Mouse (Mus musculus) c-Kit-positive CD71-positive TER-119-negative erythroid progenitor cells, embryonic 14.5 days (primary cell): ENCODE measurements around the gene Ralgapa2.

Experiments
- DNase-seq: peaks from one replicate; pipeline ENCODE4 v3.0.0-alpha.2; 2013; ENCODE audit warnings: low read depth

Gene Ralgapa2

DNA sequence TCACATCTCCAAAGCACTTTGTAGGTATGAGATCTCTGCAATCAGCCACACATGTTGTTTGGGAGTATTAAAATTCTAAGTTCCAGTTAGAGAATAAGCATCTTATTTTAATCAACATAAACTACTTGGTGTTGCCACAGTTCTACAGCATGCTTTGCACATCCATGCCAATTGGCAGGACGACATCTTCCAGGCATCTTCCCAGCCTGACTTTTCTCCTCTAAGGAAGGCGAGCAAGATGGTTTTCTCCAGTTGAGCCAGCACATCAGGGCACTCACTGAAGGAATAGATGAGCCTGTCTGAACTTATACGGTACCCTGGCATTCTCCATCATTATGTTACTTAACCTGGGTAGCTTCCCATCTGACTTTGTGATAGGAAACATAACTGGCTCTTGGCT, 83.4 kb downstream of the Ralgapa2 start:
- no peak for DNase-seq

DNA sequence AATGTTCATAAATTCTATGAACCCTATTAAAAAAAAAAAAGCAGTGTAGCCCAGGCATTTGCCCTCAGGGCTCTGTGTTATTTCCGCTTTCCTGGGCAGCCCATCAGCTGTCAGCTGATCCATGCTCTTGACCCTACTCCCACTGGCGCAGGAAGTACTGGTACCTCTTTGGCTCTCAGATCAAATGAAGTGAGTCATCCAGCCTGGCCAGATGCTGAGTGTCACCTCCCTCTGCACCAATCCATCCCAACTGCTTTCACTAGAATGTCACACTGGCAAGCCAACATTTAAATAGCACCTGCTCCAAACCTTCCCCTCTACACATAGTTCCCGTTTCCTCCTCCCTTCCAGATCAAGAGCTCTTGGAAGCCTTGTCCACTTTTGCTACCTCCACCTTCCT, 84.8 kb downstream of the Ralgapa2 start:
- DNase-seq: no peak

DNA sequence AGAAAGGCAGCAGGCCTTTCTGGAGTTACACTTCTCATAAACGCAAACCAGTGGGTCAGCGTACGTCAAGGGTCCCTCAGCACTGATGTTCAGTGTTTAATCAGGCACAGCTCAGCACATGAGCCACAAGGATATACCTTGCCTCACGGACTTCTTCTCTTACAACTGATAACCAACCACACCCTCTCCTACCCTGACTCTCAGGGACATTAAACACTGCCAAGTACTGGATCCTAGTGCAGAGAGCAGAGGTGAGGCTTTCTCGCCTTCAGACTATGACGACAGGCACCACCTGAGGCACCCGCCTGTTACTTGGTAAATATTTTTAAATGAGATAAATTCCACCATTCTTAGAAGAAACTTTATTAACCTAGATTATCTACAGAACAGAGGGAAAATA, 85.8 kb downstream of the Ralgapa2 start:
- DNase-seq: no peak

DNA sequence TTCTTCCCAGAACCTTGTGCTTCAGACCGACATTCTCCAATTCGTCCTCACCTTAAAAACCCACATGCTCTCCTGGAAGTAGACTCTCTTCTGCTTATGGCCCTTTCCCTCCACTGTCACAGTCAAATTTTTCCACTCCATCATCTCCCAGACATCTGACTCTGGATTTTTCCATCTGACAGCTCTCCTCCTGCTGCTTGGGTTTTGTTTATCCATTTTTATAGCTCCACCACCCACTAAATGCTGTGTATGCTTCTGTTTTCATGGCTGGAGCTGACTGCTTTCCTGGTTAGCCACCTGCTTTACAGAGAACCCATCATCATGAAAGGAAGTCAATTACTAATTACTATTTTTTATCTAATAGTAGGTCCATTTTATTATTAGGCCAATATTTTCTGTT, 86.9 kb downstream of the Ralgapa2 start:
- no peak for DNase-seq

DNA sequence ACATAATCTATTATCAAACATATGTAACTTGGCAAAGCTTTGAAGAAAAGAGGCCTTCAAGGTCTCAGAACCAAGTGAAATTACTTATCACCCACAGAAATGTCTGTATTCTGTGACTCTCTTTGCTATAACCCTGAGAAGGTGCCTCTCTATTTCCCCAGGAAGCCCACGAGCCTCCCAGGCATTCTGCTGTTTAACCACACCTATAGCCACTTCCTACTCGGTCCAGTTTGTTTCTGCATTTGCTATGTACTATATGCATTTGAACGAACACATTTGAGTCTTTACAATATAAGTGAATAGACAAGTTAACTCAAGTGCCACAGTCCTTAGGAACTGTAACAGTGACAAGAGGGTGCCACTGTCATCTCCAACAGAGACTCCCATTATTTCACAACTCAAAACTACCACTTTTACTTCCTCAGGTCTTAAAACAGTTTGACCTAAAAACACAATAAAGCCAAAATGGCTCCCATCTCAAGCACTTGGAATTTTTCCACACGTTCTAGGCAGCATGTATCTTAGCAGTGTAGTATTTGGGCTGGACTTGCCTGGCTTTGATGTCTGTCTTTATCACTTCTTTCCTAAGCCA, 88.3 kb downstream of the Ralgapa2 start:
- no peak for DNase-seq

DNA sequence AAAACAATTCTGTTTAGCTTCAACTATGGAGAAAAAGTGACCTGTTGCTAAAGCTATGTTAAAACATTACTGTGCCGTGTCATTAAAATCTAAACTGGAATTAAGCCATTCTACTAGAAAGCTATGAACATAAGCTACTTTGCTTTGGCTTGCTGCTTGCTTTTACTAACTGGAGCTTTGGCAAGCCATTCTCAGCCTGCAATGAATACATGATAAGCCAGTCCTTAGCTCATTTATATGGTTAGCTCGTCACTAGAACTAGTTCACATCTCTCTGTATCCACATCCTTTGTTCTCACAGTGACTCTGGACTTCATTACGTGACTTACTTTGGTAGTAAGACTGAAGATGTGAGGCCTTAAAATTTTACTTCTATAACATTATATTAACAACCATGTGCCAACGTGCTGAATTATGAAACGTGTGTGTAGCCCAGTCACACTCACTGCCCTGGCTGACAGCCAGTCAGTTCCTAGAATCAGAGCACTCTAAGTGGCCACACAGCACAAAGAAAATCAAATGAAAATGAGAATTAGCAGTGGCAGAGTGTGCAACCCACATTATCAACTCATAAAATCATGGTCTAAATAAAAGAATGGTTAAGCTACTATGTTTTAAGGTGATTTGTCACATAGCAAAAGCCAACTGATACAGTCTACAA, 89.0 kb downstream of the Ralgapa2 start:
- DNase-seq: no peak

DNA sequence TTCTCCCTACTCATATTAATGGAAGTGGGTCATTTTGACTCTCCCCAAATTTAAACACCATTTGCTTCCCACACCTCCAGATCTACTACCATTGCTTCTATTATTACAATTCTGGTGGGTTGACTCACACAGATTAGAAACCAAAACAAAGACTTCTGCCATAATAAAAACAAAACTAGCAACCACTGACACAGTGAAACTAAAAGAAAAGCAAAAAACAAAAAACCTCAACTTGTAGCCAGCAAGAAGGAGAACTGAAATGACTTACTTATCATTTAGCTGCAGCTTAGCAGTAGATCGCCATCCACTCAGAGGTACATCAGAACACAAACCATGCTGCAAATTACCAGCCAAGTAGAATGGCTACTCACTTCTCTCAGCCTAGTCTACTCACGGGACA, 95.9 kb downstream of the Ralgapa2 start:
- no peak for DNase-seq

DNA sequence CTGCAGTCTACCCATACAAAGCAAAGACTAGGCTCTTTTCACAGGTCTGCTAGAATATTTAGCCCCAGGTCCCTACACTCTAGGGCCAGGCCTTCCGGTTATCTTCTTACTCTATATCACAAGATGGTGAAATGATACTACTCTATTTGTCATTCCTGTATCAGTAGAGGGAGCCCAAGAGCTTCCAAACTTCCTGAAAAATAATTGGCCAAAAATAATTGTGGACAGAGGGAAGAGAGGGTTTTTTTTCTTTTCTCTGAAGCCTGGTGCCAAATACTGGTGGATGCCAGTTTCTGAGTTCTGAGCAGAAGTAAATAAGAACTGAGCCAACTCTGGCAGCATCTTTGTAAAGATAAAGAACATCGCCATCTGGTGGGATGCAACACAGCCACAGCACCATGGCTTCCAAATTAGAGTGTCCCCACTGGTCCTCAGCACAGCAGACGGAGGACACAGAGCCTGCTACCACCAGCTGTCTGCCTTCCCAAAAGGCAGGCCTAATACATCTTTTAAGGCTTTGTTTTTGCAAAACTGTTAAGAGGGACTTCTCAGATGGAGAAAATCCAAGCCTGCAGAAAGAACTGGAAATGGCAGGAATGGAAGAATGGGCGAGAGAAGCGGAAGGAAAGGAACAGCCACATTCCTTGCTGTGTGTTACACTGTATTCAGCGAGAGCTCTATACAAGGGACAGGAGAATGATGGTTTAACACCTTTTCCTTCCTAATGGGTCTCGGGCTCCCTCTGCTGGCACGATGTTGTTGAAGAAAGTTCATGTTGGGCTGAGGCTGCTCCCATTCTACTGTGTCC, 97.5 kb downstream of the Ralgapa2 start:
- peak; percentile 20 for DNase-seq

DNA sequence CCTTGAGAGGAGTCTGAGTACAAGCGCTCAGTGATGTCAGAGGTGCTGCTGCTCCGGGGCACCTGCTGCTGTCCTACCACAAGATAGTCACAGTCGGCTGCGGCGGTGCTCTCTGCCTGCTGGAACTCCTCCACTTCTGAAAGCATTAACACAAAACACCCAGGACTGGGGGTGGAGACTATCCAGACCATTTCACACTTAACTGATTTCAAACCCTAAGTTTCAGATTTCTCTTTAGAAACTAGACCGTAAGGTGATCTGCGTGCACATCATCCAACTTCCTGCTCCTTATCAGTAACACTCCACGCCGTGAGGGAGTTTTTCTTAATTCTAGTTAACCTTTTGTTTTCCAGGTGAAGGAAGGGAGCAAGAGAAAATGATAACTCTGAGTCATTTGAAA, 99.4 kb downstream of the Ralgapa2 start:
- no peak for DNase-seq

DNA sequence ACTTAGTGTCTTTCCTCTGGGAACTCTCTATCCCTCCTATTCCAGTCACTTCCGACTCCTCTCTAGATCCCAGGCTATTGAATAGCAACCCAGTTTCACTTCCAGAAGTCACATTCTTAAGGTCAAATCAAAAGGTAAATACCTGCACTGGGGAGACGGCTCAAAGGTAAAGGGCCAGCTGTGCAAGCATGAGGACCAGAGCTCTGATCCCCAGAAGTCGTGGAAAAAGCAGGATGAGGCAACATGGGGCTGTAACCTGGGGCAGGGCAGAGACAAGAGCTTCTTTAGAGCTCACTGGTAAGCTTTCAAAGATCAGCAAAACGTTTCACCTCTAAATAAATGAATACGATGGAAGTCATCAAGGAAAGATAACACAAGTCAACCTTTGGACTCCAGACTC, 100.2 kb downstream of the Ralgapa2 start:
- no peak for DNase-seq

DNA sequence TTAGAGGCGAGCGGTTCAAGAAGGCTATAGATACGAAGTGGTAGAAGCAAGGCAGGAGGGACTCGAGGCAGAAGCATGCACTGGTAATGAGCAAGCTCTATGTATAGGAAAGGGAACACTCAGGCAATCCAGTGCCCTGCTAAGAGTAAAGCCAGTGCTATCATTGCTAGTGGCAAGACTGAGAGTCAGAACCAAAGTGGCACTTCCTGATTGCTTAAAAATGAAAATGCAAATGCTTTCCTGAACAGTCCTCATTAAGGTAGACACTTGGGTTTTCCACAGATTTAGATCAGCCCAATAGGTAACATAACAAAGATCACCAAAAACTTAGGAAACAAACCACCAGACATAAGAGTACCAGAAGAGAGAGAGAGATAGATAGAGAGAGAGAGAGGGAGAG, 105.1 kb downstream of the Ralgapa2 start:
- no peak for DNase-seq

DNA sequence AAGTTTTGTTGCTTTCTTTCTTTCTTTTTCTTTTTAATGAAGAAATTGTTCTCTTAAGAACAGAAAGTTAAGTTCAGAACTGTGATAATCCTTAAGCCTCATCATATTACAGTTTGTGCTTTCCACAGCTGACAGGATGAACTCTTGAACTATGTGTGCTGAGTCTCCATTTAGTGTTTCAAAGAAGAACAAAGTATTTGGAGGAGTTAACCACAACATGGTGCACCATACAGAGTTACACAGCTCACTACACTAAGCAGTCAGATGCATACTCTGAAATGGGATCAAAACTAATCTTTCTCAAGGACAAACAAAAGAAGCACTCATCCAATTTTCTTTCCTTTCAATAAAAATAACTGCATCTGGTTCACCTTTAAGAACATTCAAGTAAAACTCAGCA, 110.6 kb downstream of the Ralgapa2 start:
- DNase-seq: no peak

DNA sequence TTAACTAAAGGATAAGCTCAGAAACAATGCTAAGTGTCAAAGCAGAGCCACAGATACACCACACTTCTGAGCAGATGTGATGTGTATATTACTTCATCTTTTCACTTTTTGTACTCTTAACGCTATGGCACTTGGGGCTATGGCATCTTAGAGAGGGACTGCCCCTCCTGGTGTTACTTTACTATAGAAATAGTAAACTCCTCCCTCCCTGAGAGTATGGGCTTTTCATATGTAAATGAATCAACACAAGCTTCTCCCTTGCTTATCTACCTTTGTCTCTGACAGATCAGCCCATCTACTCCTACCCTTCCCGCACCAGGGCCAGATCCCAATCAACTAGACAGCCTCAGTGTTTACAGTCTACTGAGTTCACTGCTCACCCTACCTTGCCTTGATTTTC, 111.4 kb downstream of the Ralgapa2 start:
- DNase-seq: no peak

DNA sequence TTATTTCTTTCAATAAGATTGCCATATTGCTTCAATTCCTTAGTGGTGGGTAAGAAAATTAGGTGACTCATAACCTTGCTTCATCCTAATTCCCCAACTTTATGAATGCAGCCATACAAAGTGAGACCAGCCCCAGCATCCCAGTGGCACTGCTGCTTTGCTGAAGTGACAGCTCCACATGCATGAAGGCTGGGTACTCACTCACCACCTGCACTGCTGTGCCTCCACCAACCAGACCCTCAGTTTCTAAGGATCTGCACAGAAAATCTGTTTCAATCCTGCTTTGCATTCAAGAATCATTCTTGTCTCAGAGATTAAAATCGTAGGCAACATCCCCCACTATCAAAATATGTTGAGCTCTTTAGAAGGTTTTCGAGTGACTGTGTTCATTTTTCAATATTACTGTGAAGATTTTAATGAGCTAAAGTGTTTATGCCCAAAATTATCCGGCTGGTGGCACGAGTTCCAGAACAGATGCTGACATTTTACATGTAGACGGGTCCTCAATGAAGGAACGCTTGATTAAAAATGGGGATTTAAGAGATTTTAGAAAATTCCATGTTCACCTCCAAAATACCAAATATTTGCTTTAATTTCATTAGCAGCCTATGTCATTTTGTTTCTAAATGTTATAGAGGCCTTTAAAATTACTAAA, 113.8 kb downstream of the Ralgapa2 start:
- DNase-seq: no peak

DNA sequence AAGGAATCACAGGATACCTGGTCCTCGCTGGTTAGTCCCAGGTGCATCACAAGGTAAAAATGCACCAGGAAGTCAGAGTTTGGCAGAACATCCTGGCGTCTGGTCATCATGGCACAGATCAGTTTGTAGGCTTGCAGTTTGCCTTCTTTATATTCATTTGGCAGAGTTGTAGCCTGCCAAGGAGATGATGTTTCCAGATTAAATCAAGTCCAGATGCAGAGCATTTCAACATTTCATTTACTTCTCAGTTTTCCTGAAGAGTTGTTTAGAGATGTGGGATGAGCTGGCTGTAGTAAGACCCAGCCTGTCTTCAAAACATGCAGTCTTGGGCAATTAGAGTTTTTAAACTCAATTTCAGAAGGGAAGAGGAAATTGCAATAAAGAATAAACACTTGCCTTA, 124.9 kb downstream of the Ralgapa2 start:
- no peak for DNase-seq

DNA sequence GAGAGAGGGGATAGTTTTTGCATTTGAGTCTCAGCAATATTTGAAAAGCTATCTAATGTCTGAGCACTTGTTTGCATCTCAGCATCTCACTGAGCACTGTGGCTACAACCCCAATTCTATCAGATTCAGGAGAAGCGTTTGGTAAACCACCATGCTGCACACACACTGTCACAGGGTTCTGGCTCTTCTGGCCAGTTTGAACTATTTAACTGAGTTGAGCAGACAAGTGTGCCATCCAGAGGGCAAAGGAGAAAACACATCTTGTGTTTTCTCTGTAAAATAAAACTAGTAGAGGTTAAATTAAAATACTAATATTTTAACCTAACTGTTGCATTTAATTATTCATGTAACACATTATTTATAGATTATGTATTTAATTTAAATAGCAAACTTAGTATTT, 127.6 kb downstream of the Ralgapa2 start:
- DNase-seq: no peak

DNA sequence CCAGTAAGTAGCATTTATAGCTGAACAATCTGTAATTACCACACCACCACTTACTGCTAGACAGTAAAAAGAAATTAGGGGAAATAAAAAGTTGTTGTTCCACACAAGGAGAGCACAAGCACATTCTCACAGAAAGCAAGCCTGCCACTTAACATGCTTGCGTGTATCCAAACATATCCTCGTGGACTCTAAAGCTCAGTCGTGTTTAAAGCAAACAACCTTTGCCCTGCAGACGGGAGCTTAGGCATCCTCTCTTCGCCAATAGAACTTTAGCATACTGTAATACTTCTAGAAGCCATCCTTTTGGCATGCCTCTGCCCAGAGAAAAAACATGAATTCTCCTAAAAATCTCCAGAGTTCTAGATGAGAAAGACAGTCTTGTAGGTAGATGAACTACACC, 135.9 kb downstream of the Ralgapa2 start:
- DNase-seq: no peak

DNA sequence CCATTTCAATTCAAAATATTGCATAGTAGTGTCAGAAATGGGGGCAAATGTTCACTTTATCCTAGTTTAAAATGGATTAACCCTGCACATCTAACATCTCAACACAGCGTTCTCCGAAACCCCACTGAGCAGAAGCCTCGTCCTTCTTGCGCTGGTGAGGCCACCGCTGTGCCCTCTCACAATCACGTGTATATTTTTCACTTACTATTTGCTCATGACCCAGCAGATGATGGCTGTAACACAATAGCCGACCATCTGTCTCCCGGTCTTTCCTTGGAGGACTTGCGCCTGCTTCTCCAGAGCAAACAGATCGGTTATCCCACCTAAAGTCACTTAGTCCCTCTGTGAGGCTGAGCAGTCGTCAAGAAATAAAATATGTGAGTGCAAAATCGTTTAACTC, 146.0 kb downstream of the Ralgapa2 start:
- no peak for DNase-seq

DNA sequence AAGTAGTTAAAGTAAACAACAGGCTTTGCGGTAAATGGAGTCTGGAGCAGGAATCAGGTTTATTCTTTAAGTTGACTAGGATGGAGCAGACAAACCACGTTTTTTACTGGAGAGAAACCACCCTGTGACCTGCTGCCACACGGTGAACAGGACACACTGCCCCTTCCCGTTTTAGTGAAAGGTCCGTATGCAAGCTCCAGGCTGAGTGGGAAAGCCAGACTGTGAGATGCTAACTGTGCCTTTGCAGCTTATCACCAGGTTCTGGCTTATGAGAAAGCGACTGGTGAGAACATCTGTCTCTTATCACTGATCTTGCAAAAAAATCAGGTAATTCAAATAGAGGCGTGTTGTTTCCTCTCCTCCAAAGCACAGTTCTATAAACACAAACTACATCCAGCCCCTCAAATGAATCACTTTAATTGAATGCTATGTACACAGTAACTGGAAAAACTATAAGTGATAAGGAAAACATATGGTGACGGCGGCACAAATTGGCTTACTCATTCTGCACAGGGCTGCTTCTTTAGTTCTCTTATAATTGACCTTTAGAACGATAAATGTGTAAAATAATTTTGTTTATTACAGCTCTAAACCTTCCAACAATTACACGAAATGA, 146.7 kb downstream of the Ralgapa2 start:
- no peak for DNase-seq

DNA sequence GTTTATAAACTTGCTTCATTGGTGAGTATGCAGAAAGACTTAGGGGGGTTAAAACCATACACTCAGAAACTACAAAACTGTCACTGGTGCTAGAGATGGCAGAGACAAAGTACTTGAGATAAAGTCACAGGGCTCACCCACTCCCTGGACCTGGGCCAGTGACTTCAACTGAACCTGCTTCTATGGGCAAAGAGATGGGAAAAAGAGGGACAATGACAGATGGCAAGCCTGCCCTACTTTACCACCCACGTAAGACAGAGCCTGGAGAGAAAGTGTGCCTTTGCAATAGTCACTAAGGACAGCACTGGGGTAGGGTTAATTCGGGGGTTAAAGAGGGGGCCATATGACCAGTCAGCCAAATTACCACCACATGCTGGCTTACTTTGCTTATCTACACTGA, 148.7 kb downstream of the Ralgapa2 start:
- no peak for DNase-seq

DNA sequence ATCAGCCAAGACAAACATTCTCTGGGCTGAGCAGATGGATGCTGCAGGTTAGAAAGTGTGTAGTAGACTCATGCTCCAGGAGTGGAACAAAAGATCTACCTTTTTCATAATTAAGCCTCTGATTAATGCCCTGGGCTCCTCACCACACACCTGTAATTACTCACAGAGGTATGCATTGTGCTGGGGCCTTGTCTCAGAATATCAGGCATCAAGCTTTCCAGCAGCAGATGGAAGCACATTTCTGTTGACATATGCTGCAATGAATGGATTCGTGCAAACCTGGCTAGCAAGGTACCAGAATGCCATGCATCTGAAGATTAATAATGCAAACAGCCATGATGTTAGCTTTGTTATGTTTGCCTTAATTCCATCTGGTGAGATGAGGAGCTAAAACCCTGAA, 149.2 kb downstream of the Ralgapa2 start:
- no peak for DNase-seq

DNA sequence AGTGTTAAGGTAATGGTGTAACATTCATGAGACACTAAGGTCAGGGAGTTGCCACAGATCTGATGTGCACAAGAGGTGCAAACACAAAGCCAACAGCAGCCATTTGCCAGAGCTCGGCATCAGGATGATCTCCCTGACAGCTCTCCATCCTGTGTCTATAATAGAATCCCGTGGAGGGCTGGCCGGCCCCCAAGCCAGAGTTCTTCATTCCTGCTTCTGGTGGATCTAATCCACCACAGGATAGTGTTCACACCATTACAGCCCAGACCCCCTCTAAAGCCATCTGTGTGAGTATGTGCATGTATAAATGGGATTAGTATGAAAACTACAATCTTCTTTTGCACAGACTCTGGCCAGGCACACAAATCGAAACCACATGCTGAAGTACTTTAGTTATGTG, 150.2 kb downstream of the Ralgapa2 start:
- no peak for DNase-seq

DNA sequence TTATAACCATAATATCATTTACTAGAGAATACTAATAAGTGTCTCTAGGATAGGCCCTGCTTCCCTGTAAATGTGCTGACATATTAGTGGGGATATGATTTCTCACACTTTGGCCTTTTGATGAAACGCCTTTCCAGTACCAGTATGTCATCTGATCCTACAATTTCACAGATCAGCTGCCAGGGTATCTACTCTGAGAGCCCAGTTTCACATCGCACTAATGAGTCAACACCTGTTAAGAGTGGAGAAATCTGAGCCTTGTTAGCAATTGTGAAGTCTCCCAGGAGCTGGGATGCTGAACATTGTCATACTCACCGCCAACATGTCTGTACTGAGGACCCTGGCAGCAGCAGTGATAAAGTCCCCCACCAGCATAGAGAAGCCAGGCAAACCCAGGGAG, 151.1 kb downstream of the Ralgapa2 start:
- DNase-seq: no peak
